Mouse (Mus musculus): ENCODE results near the gene Vmn1r163.
"Not testable (repeated sequence)": the region's sequence is repeated elsewhere in the genome, so short reads cannot be mapped to it uniquely, and the experiment has no call there.

The Vmn1r163 gene

DNA sequence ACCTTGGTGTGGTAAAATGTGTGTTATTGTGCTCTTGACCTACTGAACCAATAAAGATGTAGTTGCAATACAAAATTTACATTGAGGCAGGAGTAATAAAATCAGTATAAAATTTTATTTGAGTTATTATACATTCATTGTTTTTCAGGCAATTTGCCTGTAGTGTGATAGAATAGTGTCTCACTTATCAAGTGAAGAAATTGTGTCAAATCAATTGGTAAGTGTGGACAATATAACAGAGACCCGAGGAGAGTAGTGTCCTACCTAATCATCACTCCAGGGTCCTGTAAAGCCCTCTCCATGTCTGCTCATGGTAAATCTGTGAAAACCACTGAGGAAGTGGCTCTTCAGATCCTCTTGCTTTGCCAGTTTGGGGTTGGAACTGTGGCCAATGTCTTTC, at the start of gene Vmn1r163:
Gene Vmn1r163 (plus strand): TSS at position 301 of the 400 bp plus-strand sequence.
- not testable (repeated sequence) for DNase-seq (ENCODE audit: low spot score)

DNA sequence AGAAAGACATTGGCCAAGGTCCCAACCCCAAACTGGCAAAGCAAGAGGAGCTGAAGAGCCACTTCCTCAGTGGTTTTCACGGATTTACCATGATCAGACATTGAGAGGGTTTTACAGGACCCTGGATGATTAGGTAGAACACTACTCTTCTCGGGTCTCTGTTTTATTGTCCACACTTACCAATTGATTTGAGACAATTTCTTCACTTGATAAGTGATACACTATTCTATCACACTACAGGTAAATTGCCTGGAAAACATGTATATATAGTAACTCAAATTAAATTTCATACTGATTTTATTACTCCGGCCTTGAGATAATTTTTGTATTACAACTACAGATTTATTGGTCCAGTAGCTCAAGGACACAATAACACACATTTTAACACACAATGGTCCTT, 35.5 kb upstream of the Vmn1r163 start, which contains the start of gene Gm4216:
Gene Gm4216 (minus strand): TSS at position 101 of the 400 bp plus-strand sequence.
- not testable (repeated sequence) for DNase-seq (ENCODE audit: low spot score)

DNA sequence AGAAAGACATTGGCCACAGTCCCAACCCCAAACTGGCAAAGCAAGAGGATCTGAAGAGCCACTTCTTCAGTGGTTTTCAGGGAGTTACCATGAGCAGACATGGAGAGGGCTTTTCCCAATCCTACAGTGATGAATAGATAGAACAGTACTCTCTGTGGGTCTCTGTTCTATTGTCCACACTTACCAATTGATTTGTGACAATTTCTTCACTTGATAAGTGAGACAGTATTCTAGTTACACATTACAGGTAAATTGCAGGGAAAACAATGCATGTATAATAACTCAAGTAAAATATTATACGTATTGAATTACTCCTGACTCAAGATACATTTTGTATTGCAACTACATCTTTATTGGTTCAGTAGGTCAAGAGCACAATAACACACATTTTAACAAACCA, 12.0 kb downstream of the Vmn1r163 start, which contains the start of gene Gm8720:
Gene Gm8720 (minus strand): TSS at position 101 of the 400 bp plus-strand sequence.
- DNase-seq (ENCODE audit: low spot score) = not testable (repeated sequence)
